Mouse (Mus musculus) forebrain, embryonic 15.5 days (tissue): ENCODE measurements around the gene Olfr132. TPM values are rescaled to one million over a fixed set of nuclear protein-coding genes. Genes with fewer than 3 reads are reported as not detected.
"Not testable (repeated sequence)": the region's sequence is repeated elsewhere in the genome, so short reads cannot be mapped to it uniquely, and the experiment has no call there.

Experiments used
- ATAC-seq: fragments of 200-750 bp; cut with Nextera tagmentation; replicated peaks from 2 replicates; pipeline ENCODE4 v1.8.0; 2017; ENCODE audit warnings: mild to moderate bottlenecking, moderate TSS enrichment, moderate library complexity
- H3K27ac ChIP-seq: fragments of 300-500 bp; sonication (generic); replicated peaks from 2 replicates; pipeline ENCODE4 v1.5.1; 2015; ENCODE audit warnings: mild to moderate bottlenecking, inconsistent platforms
- H3K27me3 ChIP-seq: fragments of 300-500 bp; sonication (generic); 2 replicates; pipeline ENCODE4 v1.6.1; 2015; ENCODE audit warnings: inconsistent platforms
- H3K36me3 ChIP-seq: fragments of 300-500 bp; sonication (generic); 2 replicates; pipeline ENCODE4 v1.6.1; 2015; ENCODE audit warnings: mild to moderate bottlenecking, inconsistent platforms
- H3K4me1 ChIP-seq: fragments of 300-500 bp; sonication (generic); 2 replicates; pipeline ENCODE4 v1.6.1; 2015; ENCODE audit warnings: inconsistent platforms
- H3K4me2 ChIP-seq: fragments of 300-500 bp; sonication (generic); replicated peaks from 2 replicates; pipeline ENCODE4 v1.6.1; 2015; ENCODE audit warnings: mild to moderate bottlenecking, inconsistent platforms
- H3K4me3 ChIP-seq: fragments of 300-500 bp; sonication (generic); 2 replicates; pipeline ENCODE4 v1.5.1; 2015; ENCODE audit warnings: mild to moderate bottlenecking, inconsistent platforms
- H3K9ac ChIP-seq: fragments of 300-500 bp; sonication (generic); replicated peaks from 2 replicates; pipeline ENCODE4 v1.6.1; 2015; ENCODE audit warnings: mild to moderate bottlenecking, inconsistent platforms
- H3K9me3 ChIP-seq: fragments of 300-500 bp; sonication (generic); 2 replicates; pipeline ENCODE4 v1.6.1; 2016; ENCODE audit warnings: inconsistent platforms
- WGBS: fragments of 180-500 bp; shearing (Covaris S2); methylation state at CpG from one replicate; pipeline ENCODE4 v1.1.7; 2015; ENCODE audit warnings: mixed read lengths; 5-methylcytosine and 5-hydroxymethylcytosine counted together
- polyA plus RNA-seq: library from polyadenylated mRNA; unstranded; fragments of >200 nt; fragmentation: Nextera tagmentation; extraction: Ambion mirVana; gene quantifications from 2 replicates; pipeline ENCODE4 v1.2.1, GENCODE M21; 2015

Gene Olfr132
- not detected in 2 replicates for polyA plus RNA-seq

DNA sequence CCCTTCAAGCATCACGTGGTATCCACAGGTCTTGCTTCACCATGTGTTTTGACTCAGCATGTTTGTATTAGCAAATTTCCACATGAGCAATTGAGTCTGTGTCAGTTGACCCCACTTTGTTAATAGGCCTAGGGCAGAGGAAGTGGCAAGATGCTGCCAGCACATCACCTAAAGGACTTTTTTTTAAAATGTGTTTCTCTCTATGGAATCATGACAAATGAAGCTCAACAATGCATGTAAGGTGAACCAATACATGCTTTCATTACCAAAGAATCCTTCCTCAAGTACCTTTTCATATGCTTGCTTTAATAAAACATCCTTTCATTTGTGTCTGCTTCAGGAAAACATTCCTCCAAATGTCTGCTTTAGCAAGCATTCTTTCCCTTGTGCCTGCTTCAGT is at the start of gene Olfr132:
Gene Olfr132 (minus strand): TSS at position 101 of the 400 bp plus-strand sequence.
- Histone ChIP-seq H3K9ac (no peak within 1 kb of the TSS), H3K27me3 (no peaks in the 10 kb centered on the region), H3K4me3 (no peak within 1 kb of the TSS), H3K9me3 (no peaks in the 10 kb centered on the region), H3K36me3 (no peaks in the 10 kb centered on the region), H3K27ac (no peak within 1 kb of the TSS), H3K4me1 (no peaks in the 10 kb centered on the region), H3K4me2 (no peak within 1 kb of the TSS)
- WGBS, result 78% methylated on average over 1 of the region's 1 CpGs
- no peak for ATAC-seq

DNA sequence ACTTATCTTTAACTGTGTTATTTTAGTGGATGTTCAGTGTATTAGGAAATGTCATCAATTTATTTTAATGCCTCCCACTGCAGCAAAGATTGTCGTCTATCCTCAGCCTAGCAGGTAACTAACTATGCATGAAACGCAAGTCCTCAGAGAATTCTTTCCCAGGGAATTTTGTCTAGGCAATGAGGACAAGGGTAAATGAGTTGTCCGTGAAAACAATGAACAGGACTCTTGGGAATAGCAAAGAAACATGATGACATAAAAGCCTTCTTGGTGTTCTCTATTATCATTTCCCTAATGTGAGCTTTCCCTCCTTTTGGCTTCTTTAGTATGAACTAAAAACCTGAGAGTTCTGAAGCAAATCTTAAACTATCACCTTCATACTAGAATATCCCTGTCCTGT is 36.8 kb upstream of the Olfr132 start, which contains the start of gene Olfr134:
Gene Olfr134 (plus strand): TSS at position 301 of the 400 bp plus-strand sequence.
- WGBS, result 72% methylated on average over 3 of the region's 3 CpGs
- Histone ChIP-seq H3K36me3 (no peaks in the 10 kb centered on the region), H3K4me1 (no peaks in the 10 kb centered on the region), H3K9ac (no peak within 1 kb of the TSS), H3K27ac (no peak within 1 kb of the TSS), H3K4me3 (no peak within 1 kb of the TSS), H3K27me3 (no peaks in the 10 kb centered on the region), H3K9me3 (no peaks in the 10 kb centered on the region), H3K4me2 (no peak within 1 kb of the TSS)
- ATAC-seq, result no peak

DNA sequence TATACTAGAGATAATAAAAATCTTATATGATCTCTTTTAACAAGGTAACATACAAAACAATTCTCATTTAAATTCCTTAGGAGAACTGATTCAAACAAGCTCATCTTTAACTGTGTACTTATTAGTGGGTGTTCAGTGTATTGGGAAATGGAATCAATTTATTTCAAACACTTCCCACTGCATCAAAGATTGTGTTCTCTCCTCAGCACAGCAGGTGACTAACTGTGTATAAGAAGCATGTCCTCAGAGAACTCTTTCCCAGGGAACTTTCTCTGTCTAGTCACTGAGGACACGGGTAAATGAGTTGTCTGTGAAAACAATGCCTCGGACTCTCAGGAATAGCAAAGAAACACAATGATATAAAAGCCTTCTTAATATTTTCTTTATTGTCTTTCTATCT is 10.7 kb upstream of the Olfr132 start, which contains the start of gene Olfr133:
Gene Olfr133 (plus strand): TSS at position 301 of the 400 bp plus-strand sequence.
- Histone ChIP-seq H3K4me3 (no peak within 1 kb of the TSS), H3K36me3 (no peaks in the 10 kb centered on the region), H3K4me2 (no peak within 1 kb of the TSS), H3K9ac (no peak within 1 kb of the TSS), H3K27ac (no peak within 1 kb of the TSS), H3K4me1 (no peaks in the 10 kb centered on the region), H3K9me3 (0 out of 2 replicates have a peak, but pooled peaks cover 2% of the 10 kb centered on the region), H3K27me3 (no peaks in the 10 kb centered on the region)
- no peak for ATAC-seq
- WGBS, result 64% methylated on average over 2 of the region's 2 CpGs

DNA sequence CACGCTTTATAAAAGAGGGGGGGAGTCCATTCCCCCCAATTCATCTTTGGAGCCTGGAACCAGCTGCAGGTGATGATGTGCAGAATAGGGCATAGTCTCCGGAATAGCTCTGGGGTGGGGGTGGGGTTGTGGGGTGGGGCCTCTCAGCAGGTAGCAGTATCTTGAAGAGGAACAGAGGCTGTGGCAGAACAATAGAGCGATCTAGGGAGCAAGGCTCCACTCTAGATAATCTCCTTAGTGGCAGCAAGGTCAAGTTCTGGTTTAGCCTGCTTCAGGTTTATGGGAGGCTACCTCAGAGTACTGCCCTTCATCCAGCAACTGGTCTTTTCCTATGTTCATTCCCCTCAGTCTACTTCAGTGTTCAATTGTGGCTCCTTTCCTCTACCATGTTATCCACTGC is 9.0 kb downstream of the Olfr132 start:
- H3K4me1 ChIP-seq, H3K4me2 ChIP-seq, H3K27me3 ChIP-seq, H3K36me3 ChIP-seq, H3K9ac ChIP-seq, H3K4me3 ChIP-seq, H3K27ac ChIP-seq, ATAC-seq, H3K9me3 ChIP-seq: not testable (repeated sequence)
- WGBS, result 59% methylated on average over 3 of the region's 3 CpGs

DNA sequence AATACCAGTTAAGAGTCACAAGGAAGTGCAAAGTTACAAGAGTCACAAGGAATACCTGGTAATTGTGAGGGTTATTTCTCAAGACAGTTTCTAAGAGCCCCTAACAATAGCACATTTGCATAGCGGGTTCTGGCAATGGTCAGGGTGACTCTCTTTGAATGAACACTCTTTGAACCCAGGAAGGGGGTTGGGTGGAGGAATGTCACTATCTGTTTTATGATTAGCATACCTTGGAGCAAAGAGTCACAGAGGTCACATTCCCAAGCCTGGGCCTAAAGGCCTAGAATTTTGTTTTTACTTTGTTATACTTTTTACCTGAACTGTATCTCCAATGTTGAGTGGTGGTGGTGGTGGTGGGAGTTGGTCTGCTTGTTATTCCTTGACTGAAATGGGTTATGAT is 10.1 kb downstream of the Olfr132 start:
- 95% methylated on average over 1 of the region's 1 CpGs for WGBS
- H3K9ac ChIP-seq, H3K36me3 ChIP-seq, H3K4me3 ChIP-seq, H3K27ac ChIP-seq, H3K9me3 ChIP-seq, ATAC-seq, H3K4me2 ChIP-seq, H3K27me3 ChIP-seq, H3K4me1 ChIP-seq: not testable (repeated sequence)

DNA sequence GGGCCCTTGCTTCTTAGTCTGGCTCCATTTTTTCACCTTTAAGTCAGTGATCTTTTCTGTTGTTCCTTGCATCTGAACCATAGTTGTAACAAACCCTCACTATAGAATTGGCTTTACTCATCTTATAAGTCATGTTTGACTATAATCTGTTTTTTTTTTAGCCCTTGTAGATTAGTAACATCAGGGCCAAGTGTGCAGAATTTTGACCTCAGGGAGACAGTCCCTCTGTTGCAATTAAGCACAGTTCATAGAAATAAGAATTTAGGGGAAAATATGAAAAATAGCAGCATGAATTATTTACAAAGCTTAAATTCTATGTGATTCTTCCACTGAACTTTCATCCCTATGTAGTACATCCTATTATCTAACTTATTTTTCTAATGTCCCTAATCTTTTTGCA is 45.7 kb downstream of the Olfr132 start, which contains the start of gene Olfr131:
Gene Olfr131 (minus strand): TSS at position 101 of the 400 bp plus-strand sequence.
- ATAC-seq, result no peak
- Histone ChIP-seq H3K9me3 (no peaks in the 10 kb centered on the region), H3K27ac (no peak within 1 kb of the TSS), H3K27me3 (no peaks in the 10 kb centered on the region), H3K9ac (no peak within 1 kb of the TSS), H3K4me2 (no peak within 1 kb of the TSS), H3K4me3 (no peak within 1 kb of the TSS), H3K4me1 (no peaks in the 10 kb centered on the region), H3K36me3 (no peaks in the 10 kb centered on the region)

DNA sequence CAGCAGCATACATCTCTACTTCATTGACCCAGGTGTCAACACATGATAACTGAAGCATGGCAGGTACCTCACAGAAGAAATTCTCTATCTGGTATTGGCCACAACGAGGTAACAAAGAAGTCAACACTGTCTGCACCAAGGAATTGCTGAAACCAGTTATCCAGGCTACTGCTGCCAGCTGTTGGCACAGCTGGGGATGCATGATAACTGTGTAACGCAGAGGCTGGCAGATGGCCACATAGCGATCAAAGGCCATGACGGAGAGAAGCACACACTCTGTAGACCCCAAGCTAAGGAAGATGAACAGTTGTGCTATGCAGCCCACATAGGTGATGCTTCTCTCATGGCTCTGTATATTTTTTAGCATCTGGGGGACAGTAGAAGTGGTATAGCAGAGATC is 52.0 kb downstream of the Olfr132 start:
- no peaks in the 10 kb centered on the region for H3K27me3 ChIP-seq
- ATAC-seq, result no peak
- no peak overlapping the region for H3K9ac ChIP-seq
- no peak overlapping the region for H3K4me2 ChIP-seq
- no peaks in the 10 kb centered on the region for H3K4me1 ChIP-seq
- H3K4me3 ChIP-seq, result no peak overlapping the region
- H3K9me3 ChIP-seq, result 0 out of 2 replicates have a peak, but pooled peaks cover 3% of the 10 kb centered on the region
- H3K36me3 ChIP-seq, result no peaks in the 10 kb centered on the region
- WGBS, result 85% methylated on average over 4 of the region's 4 CpGs
- no peak overlapping the region for H3K27ac ChIP-seq

Other genes with a start within 250 kb of the Olfr132 start
- gene Olfr127, start 234.1 kb downstream of the Olfr132 start, polyA plus RNA-seq, result not detected in 2 replicates
- not detected in 2 replicates for gene Olfr128, start 214.0 kb downstream of the Olfr132 start, polyA plus RNA-seq
- gene Olfr761, start 181.4 kb downstream of the Olfr132 start, polyA plus RNA-seq, result not detected in 2 replicates
- gene Olfr129, start 74.4 kb downstream of the Olfr132 start, polyA plus RNA-seq, result not detected in 2 replicates
- not detected in 2 replicates for gene Olfr130, start 70.6 kb downstream of the Olfr132 start, polyA plus RNA-seq
- gene Olfr131, start 45.8 kb downstream of the Olfr132 start, polyA plus RNA-seq, result not detected in 2 replicates
- gene Olfr133, start 10.8 kb upstream of the Olfr132 start, polyA plus RNA-seq, result not detected in 2 replicates
- gene Olfr134, start 36.9 kb upstream of the Olfr132 start, polyA plus RNA-seq, result not detected in 2 replicates
- gene Olfr135, start 69.8 kb upstream of the Olfr132 start, polyA plus RNA-seq, result not detected in 2 replicates
- not detected in 2 replicates for gene Olfr138, start 126.5 kb upstream of the Olfr132 start, polyA plus RNA-seq
- gene Olfr137, start 173.0 kb upstream of the Olfr132 start, polyA plus RNA-seq, result not detected in 2 replicates
- not detected in 2 replicates for gene Olfr136, start 195.3 kb upstream of the Olfr132 start, polyA plus RNA-seq